Mouse (Mus musculus): ENCODE results near the gene Nr5a1. TPM values are rescaled to one million over a fixed set of nuclear protein-coding genes. Genes with fewer than 3 reads are reported as not detected.

The Nr5a1 gene
- total and polyA plus RNA-seq, 3 experiments: 0.04 TPM; not detected in 2

GRCm38 (mm10) chr2:38735740-38736139 lies 21.4 kb upstream of the Nr5a1 start:
- Histone ChIP-seq H3K79me2 (replicated peaks; ENCODE audit: control insufficient read depth, extremely low read depth, insufficient read depth, poor library complexity, severe bottlenecking) (no peaks in the 10 kb centered on the region), H3K27me3 (replicated peaks) (no peaks in the 10 kb centered on the region), H3K9ac (ENCODE audit: insufficient read depth, low read depth) (no peak overlapping the region), H3K27ac (ENCODE audit: insufficient read depth, low read depth) (no peak overlapping the region), H3K4me3 (replicated peaks in 1 of 3; ENCODE audit: low read depth in 2 of 3, low read length in 2 of 3, poor library complexity in 1 of 3) (no peak overlapping the region), H3K9me3 (replicated peaks; ENCODE audit: low read length) (no peaks in the 10 kb centered on the region), H3K4me1 (ENCODE audit: control insufficient read depth in 1 of 2, insufficient read depth in 2 of 2) (peaks cover 0 to 9% of the 10 kb centered on the region in 2 experiments; a peak in 3 of 4 replicates), H3K4me2 (ENCODE audit: insufficient read depth, low read depth, poor library complexity, severe bottlenecking) (no peak overlapping the region), H3K36me3 (replicated peaks in 1 of 2; ENCODE audit: control insufficient read depth in 1 of 2, insufficient read depth in 1 of 2, low read length in 1 of 2) (peaks cover 0 to 23% of the 10 kb centered on the region in 2 experiments)
- in situ Hi-C loops (cut with MboI; ENCODE audit: low pct_ligation_motif_present, low pct_unique_long_range_greater_than_20kb, low sequenced_read_pairs): no loop called here
- dilution Hi-C loops (cut with MboI; ENCODE audit: extremely low pct_ligation_motif_present, extremely low pct_unique_long_range_greater_than_20kb, low sequenced_read_pairs): no loop called here
- TF ChIP-seq UBTF (IDR thresholded peaks at IDR 0.05; ENCODE audit: low read depth, low read length) (no peak), JUN (IDR thresholded peaks at IDR 0.05; ENCODE audit: insufficient read depth, low read depth, low read length) (no peak), CHD2 (IDR thresholded peaks at IDR 0.05; ENCODE audit: low read length) (no peak)
- DNase-seq (ENCODE audit: extremely low read depth): no peak

GRCm38 (mm10) chr2:38734721-38735120 lies 20.4 kb upstream of the Nr5a1 start:
- Histone ChIP-seq H3K9me3 (replicated peaks; ENCODE audit: low read length) (no peaks in the 10 kb centered on the region), H3K79me2 (replicated peaks; ENCODE audit: control insufficient read depth, extremely low read depth, insufficient read depth, poor library complexity, severe bottlenecking) (no peaks in the 10 kb centered on the region), H3K4me3 (replicated peaks in 1 of 3; ENCODE audit: low read depth in 2 of 3, low read length in 2 of 3, poor library complexity in 1 of 3) (no peak overlapping the region), H3K27ac (ENCODE audit: insufficient read depth, low read depth) (no peak overlapping the region), H3K9ac (ENCODE audit: insufficient read depth, low read depth) (no peak overlapping the region), H3K36me3 (replicated peaks in 1 of 2; ENCODE audit: control insufficient read depth in 1 of 2, insufficient read depth in 1 of 2, low read length in 1 of 2) (peaks cover 0 to 26% of the 10 kb centered on the region in 2 experiments), H3K4me1 (ENCODE audit: control insufficient read depth in 1 of 2, insufficient read depth in 2 of 2) (peaks cover 0 to 9% of the 10 kb centered on the region in 2 experiments; a peak in 3 of 4 replicates), H3K4me2 (ENCODE audit: insufficient read depth, low read depth, poor library complexity, severe bottlenecking) (no peak overlapping the region), H3K27me3 (replicated peaks) (no peaks in the 10 kb centered on the region)
- TF ChIP-seq MAZ (IDR thresholded peaks at IDR 0.05; ENCODE audit: low read depth, low read length): no peak
- dilution Hi-C loops (cut with MboI; ENCODE audit: extremely low pct_ligation_motif_present, extremely low pct_unique_long_range_greater_than_20kb, low sequenced_read_pairs): no loop called here
- in situ Hi-C loops (cut with MboI; ENCODE audit: low pct_ligation_motif_present, low pct_unique_long_range_greater_than_20kb, low sequenced_read_pairs): no loop called here
- DNase-seq (ENCODE audit: extremely low read depth): no peak

GRCm38 (mm10) chr2:38730331-38730827 lies 16.0 kb upstream of the Nr5a1 start:
- Histone ChIP-seq H3K4me2 (ENCODE audit: insufficient read depth, low read depth, poor library complexity, severe bottlenecking) (no peak overlapping the region), H3K4me3 (replicated peaks in 1 of 3; ENCODE audit: low read depth in 2 of 3, low read length in 2 of 3, poor library complexity in 1 of 3) (no peak overlapping the region), H3K36me3 (replicated peaks in 1 of 2; ENCODE audit: control insufficient read depth in 1 of 2, insufficient read depth in 1 of 2, low read length in 1 of 2) (peaks cover 0 to 25% of the 10 kb centered on the region in 2 experiments), H3K27me3 (replicated peaks) (no peaks in the 10 kb centered on the region), H3K9me3 (replicated peaks; ENCODE audit: low read length) (no peaks in the 10 kb centered on the region), H3K4me1 (ENCODE audit: control insufficient read depth in 1 of 2, insufficient read depth in 2 of 2) (no peaks in the 10 kb centered on the region), H3K27ac (ENCODE audit: insufficient read depth, low read depth) (no peak overlapping the region), H3K79me2 (replicated peaks; ENCODE audit: control insufficient read depth, extremely low read depth, insufficient read depth, poor library complexity, severe bottlenecking) (no peaks in the 10 kb centered on the region), H3K9ac (ENCODE audit: insufficient read depth, low read depth) (no peak overlapping the region)
- TF ChIP-seq NELFE (IDR thresholded peaks at IDR 0.05; ENCODE audit: low read depth, low read length) (no peak), RAD21 (IDR thresholded peaks at IDR 0.05; ENCODE audit: low read depth, low read length) (no peak), POLR2AphosphoS2 (IDR thresholded peaks at IDR 0.05; ENCODE audit: low read depth, low read length) (no peak), KAT2A (IDR thresholded peaks at IDR 0.05; ENCODE audit: insufficient replicate concordance, low read length) (no peak), POLR2A (IDR thresholded peaks at IDR 0.05; ENCODE audit: low read depth, low read length) (no peak), MYC (IDR thresholded peaks at IDR 0.05; ENCODE audit: low read depth, low read length) (no peak), ZC3H11A (IDR thresholded peaks at IDR 0.05; ENCODE audit: low read depth, low read length) (no peak), E2F4 (IDR thresholded peaks at IDR 0.05; ENCODE audit: insufficient replicate concordance, low read depth, low read length) (no peak), JUND (conservative IDR thresholded peaks at IDR 0.05; ENCODE audit: low read depth, low read length) (no peak), ZNF384 (IDR thresholded peaks at IDR 0.05; ENCODE audit: low read depth, low read length) (no peak)
- dilution Hi-C loops (cut with MboI; ENCODE audit: extremely low pct_ligation_motif_present, extremely low pct_unique_long_range_greater_than_20kb, low sequenced_read_pairs) (no loop called here), in situ Hi-C loops (cut with MboI; ENCODE audit: low pct_ligation_motif_present, low pct_unique_long_range_greater_than_20kb, low sequenced_read_pairs) (no loop called here)
- DNase-seq (ENCODE audit: extremely low read depth): no peak
